Mouse (Mus musculus): ENCODE results near the gene Glipr1l1. TPM values are rescaled to one million over a fixed set of nuclear protein-coding genes. Genes with fewer than 3 reads are reported as not detected.
A peak's percentile ranks its signal among the peaks of the same experiment; 100 is the strongest.
"Not testable (repeated sequence)": the region's sequence is repeated elsewhere in the genome, so short reads cannot be mapped to it uniquely, and the experiment has no call there.

The Glipr1l1 gene
- not detected for total RNA-seq (2022)

DNA sequence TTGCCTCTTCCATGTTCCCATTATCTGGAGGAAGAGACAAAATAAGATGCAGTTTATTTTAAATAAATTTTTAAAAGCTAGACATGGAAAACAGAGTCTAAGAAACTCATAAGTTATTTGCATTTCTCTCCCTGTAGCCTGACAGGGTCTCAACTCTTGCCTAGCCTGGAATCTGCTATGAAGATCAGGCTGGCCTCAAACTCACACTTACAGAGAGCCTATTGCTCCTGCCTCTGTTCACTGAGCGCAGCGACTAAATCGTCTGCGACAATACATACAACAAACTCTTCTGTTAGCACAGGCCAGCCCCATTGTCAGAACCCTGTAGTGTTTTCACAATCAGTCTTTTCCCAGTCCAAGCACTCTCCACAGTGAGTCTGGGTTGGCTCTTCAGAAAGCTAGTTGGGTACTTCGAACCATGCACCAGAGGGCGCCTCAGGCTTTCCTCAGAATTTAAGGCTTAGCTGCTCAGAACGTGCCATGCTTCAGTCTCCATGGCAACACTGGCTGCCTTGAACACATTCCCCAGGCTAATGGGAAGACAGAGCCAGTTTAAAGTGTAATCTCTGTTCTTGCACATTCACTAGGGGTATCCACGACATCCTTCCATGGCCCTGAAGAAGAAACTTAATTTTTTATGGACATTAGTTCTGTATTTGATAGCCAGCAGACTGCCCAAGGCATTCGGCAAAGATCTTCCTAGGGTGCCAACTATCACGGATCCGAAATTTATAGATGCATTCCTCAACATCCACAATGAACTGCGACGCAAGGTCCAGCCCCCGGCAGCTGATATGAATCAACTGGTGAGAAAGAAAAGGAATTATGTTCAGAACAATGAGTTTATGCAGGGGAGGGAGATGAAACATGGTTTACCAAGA, at the start of gene Glipr1l1:
Gene Glipr1l1, plus strand, starts transcription at position 488 of the 881 bp plus-strand sequence.
- no peak for DNase-seq (ENCODE audit: low spot score)

DNA sequence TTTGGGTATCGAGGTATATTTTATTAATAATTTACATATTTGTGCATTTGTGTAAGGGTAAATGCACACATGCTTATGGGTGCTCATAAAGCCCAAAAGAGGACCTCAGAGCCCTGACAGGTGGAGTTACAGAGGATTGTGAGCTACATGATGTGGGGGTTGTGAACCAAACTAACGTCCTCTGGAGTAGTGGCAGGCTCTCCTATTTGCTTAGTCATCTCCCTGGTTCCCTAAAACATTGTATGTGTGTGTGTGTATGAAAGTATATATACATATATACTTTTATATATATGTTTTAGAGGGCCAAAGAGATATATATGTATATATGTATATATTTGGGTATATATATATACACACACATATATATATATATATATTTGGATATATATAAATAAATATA, 36.4 kb upstream of the Glipr1l1 start:
- DNase-seq (ENCODE audit: low spot score), result no peak

DNA sequence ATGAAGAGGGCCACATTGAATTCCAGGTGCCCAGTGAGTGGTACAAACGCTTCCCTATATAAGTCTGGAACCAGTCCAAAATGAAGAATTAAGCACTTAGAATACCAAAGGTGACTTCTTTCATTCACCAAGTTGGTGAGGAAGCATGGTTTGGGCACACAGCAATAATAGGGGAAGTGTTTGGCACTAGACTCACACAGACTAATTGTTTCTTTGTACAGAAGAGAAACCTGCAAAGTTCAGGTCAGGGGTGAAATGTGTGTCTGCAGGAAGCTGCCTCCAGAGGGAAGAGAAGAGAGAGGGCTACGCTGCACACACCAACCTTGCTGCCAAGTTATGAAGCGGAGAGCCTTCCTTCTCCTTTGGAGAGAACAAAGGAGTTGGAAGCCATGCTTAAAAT, 31.3 kb upstream of the Glipr1l1 start:
- not testable (repeated sequence) for DNase-seq (ENCODE audit: low spot score)

DNA sequence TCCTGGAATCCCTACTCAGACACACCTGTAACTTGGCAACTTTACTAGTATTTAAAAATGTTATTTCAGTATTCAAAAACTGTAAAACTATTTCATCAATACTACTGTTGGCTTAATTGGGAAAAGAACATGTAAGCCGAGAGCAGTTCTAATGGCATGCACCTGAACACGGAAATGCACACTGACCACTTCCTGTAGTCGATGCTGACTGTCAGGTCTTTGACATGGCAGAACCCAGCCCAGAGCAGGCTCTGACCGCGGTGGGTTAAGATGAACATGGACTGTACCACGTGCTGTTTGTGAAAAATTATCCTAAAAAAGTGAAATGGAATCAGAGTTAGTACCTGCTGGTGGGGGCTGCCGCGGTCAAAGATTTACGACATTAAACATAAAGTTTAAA, 16.5 kb upstream of the Glipr1l1 start:
- not testable (repeated sequence) for DNase-seq (ENCODE audit: low spot score)

DNA sequence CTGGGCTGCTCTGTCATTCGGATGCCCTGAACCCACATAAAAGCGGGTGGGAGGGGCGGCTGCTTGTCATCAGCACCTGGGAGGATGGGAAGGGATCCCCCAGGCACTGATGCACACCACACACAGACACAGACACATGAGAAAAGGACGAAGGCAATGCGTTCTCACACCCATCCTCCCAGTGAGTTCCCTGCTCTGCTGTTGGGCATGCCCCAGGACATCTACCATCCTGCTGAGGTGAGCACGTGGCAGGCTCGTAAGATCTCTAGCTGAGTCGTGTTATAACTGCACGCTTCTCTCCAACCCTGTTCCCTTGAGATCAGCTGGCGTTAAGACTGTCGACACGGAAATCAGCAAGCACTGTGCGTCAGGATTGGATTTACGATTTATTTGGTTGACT, 15.7 kb upstream of the Glipr1l1 start:
- DNase-seq (ENCODE audit: low spot score), result not testable (repeated sequence)

DNA sequence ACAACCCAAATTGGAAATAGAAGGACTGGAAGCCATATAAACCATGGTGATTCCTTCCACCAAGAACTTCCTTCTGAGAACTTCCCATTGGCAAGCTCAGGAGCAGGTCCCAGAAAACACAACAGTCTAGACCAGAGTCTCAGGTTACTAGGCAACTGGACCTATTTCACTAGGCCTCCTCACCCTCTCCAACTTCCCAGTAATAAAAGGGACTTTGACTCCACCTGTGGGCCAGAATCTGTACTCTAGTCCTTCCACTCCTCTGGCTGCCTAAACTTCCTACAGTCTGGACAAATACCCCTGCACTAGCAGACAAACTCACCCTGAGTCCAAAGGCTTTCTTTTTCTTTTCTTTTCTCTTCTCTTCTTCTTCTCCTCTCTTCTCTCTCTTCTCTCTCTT, 8.8 kb upstream of the Glipr1l1 start:
- no peak for DNase-seq (ENCODE audit: low spot score)

DNA sequence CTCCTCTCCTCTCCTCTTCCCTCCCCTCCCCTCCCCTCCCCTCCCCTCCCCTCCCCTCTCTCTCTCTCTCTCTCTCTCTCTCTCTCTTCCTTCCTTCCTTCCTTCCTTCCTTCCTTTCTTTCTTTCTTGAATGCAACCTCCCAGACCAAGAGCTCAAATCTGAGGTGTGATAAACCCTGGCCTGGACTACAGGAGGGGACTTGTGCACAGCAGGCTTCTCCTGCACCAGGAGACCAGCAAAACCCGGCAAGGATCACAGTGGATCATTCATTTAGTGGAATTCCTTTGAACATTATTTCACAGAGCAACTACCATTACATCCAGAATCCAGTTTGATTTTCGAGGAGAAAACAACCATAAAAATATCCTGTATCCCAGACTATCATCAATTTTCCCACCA, 8.0 kb upstream of the Glipr1l1 start:
- not testable (repeated sequence) for DNase-seq (ENCODE audit: low spot score)

DNA sequence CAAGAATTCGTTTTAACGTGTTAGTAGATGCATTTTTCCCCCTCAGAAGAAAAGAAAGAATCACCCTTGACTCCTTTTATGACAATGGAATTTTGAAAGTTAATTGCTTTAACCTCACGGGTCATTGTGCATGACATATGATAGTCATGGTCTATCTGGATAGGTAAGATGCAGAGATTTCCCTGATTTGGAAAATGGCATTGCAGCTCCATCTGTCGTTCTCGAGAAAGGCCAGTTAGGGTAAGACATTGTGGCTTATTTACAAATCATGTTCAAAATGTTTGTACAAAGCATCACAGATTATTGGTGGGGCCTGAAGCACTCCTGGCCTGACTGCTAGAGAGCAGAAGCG, 570 bp downstream of the Glipr1l1 start:
- DNase-seq (ENCODE audit: low spot score), result not testable (repeated sequence)

DNA sequence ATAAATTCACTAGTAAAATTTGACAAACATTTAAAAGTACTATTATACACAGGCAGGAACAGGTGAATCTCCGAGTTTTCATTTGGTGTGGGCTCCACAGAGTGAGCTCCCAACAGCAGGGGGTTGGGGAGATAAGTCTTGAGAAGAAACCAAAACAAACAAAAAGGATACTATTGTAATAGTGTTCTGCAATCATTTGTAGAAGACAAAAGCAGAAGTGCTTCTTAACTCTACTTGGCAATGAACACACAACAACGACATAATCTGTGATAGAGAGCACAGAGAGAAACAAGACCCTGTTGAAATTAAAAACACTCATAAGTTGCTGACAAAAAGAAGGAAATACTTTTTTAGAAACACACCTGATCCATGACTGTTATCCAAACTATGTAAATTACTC, 20.1 kb downstream of the Glipr1l1 start:
- DNase-seq (ENCODE audit: low spot score), result no peak

DNA sequence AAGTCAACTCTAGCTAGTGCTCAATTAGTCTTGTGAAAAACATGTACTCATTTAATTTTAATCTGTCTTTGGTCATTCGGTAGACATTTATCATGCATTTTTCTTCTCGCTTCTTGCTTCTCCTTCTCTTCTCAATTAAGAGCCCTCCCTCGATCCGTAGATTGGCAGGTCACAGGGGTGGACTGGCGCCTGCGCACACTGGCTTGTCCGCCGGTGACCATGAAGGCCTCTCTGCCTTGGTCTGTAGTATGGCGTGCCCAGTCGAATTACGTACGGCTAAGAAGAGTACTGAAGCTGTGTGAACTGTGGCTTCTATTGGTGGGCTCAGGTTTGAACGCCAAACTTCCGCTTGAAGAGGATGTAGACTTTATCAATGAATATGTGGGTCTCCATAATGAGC, 23.2 kb downstream of the Glipr1l1 start, which contains the start of gene Glipr1l2:
Gene Glipr1l2, plus strand, starts transcription at position 198 of the 400 bp plus-strand sequence.
- DNase-seq (ENCODE audit: low spot score), result no peak

DNA sequence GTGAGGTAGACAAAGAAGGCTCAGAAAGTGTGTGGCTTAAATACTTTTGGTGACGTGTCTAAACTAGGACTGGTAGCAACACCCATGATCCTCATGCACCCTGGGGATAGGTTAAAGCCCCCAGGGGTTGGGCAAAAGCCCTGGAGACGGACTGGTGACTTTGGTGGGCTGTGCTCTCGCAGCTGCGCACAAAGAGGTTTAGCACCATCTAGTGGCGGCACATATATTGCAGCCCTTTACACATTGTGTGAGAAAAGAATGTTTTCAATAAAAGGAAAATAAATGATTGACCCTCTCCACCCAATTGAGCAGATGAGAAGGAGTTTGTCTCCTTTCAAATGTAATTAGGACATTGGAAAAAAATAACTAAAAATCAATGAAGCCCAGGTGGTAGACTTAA, 45.8 kb downstream of the Glipr1l1 start:
- DNase-seq (ENCODE audit: low spot score), result peak; percentile 14

DNA sequence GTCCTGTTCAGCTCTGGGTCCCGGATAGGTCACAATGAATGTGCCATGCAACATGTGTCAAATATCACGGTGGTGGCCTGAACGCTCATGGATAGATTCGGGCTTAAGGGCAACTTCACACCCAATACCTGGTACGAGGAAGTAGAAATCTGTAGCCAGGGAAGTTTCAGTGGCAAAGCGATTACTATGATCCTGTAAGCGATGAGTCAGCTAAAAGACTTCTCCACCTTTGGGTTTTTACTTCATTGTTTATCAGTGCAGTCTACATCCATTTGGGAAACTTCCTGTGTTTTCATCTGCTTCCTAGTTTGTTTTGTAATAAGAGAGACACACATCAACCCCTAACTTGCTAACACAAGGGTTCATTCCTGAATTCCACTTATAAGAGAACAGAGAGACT, 50.4 kb downstream of the Glipr1l1 start:
- no peak for DNase-seq (ENCODE audit: low spot score)

DNA sequence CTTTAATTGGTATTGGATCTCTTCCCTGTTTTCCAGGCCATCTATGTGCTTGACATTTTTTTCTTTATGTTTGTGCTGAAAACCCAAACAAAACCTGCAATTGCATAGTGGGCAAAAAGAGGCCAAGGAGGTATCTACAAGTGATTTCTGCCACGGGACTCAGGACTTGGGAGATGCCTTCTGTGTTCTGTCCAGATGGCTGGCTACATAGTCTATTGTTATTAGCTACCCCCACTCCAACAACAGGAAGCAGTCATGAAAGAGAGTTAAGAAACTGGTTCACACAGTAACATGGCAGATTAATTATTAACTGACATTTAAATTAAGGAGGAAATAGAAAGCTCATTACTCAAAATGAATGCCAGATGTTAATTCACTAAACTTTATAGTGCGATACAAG, 65.1 kb downstream of the Glipr1l1 start:
- not testable (repeated sequence) for DNase-seq (ENCODE audit: low spot score)

DNA sequence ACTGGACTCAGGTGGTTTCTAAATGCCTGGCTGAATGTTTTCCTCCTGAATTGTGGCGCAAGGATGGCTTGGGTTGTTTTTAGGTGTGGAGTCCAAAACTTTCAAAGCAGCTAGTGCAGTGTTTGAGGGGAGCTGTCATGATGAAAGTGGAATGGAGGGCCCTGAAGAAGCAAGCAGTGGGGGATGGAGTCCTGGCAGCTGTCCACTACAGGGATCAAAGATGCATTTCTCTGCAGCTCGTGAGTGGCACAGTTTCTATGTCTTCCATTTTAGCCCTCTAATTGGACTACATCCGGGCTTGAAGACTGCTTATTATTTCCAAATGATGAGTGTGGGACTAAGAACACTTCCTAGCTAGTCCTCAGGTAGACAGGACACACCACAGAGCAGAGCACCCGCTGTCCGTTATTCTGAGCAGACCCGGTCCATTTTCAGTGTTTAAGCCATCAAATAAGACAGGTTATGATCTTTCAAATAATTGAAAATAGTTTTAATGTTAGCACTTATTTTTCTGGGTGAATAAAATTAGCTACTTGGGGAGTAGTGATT, 67.8 kb downstream of the Glipr1l1 start:
- DNase-seq (ENCODE audit: low spot score), result not testable (repeated sequence)

Other genes with a start within 250 kb of the Glipr1l1 start
- 10 to 100 TPM; 19.6 to 23.3 (median 21.5) TPM for gene Krr1, start 87.5 kb upstream of the Glipr1l1 start, total RNA-seq (2022)
- 1 to 10 TPM in 1 of 4 experiments, under 1 TPM in 3; 0.32 to 1.2 (median 0.77) TPM for gene Glipr1, start 57.6 kb upstream of the Glipr1l1 start, total RNA-seq (2022)
- gene Glipr1l2, start 23.2 kb downstream of the Glipr1l1 start, total RNA-seq (2022), result not detected
- not detected for gene Glipr1l3, start 100.1 kb downstream of the Glipr1l1 start, total RNA-seq (2022)
- gene Caps2, start 103.4 kb downstream of the Glipr1l1 start, total RNA-seq (2022), result not detected
- under 1 TPM; 0.25 to 0.78 (median 0.38) TPM for gene Kcnc2, start 210.9 kb downstream of the Glipr1l1 start, total RNA-seq (2022)